ENCODE assay signal across 17 mouse cellular contexts in the genomic region with DNA sequence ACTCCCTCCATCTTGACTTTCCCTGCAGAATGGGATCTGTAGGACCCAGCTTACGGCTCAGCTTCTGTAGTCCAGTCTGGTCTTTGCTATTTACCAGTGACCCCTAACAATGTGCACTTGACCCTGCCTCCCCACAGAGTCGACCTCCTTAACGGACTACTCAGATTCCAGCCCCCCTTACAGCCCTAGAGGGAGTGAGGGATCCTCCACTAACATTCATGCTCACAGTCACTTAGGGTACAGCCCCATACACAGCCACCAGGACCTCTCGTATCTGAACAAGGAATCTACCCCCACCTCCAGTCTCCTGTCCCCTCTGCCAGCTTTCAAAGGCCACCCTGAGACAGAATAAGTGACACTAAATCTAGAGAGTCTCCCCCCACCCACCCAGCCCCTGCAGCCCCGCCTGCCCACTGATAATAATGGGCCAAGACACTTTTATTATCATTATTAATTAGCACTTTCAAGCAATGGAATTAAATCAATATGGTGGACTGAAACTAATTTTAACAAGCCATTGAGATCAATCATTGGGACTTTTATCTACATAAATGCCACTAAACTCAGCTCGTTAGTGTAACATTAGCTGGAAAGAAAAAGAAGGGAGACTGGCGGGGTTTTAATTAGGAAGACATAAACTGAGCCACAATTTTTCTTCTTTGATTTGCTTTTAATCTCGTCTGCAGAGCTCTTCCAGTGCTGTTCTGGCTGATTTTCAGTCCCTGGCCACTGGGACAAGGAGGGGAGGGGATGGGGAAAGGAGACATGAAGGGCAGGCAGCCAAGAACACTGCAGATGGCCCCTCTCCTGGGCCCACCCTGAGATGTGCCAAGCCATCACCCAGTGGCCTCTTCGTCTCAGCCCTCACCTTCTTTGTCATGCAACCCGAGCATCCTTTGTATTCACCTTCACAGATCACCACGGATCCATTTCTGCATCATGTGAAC.
DNase-seq lines count a peak whose midpoint lies in the region; ATAC-seq and TF ChIP-seq lines count a peak whose summit lies in the region.
"Had no signal": no experiment of that assay in that cellular context is flagged by ENCODE, and none has a peak within 500 bp of the region (broad histone marks: within the 10 kb centered on the region; RNA-seq: fewer than 3 reads in every experiment).

No protein-coding gene starts in this region.

- H3K36me3 ChIP-seq in embryonic facial prominence, embryonic 12.5 days, result no peaks in the 10 kb centered on the region
- H3K36me3 ChIP-seq in embryonic facial prominence, embryonic 10.5 days (replicated peaks), result no peaks in the 10 kb centered on the region
- H3K36me3 ChIP-seq in kidney, embryonic 16.5 days (ENCODE audit: insufficient read depth, low read length), result no peaks in the 10 kb centered on the region
- H3K36me3 ChIP-seq in midbrain, postnatal 0 days (ENCODE audit: insufficient read depth, low read length), result no peaks in the 10 kb centered on the region
- no peaks in the 10 kb centered on the region for H3K36me3 ChIP-seq in midbrain, embryonic 11.5 days (ENCODE audit: control insufficient read depth, insufficient read depth, low read length)
- no peaks in the 10 kb centered on the region for H3K36me3 ChIP-seq in neural tube, embryonic 13.5 days
- H3K36me3 ChIP-seq in heart, embryonic 10.5 days, result no peaks in the 10 kb centered on the region
- H3K36me3 ChIP-seq: hindbrain, embryonic 10.5 days had no signal

- no peaks in the 10 kb centered on the region for H3K9me3 ChIP-seq in embryonic facial prominence, embryonic 12.5 days
- H3K9me3 ChIP-seq in embryonic facial prominence, embryonic 10.5 days, result no peaks in the 10 kb centered on the region; the same call in 1 of the 2 replicates
- no peaks in the 10 kb centered on the region for H3K9me3 ChIP-seq in kidney, embryonic 16.5 days (ENCODE audit: low read length)
- H3K9me3 ChIP-seq in midbrain, postnatal 0 days (ENCODE audit: low read length), result no peaks in the 10 kb centered on the region
- H3K9me3 ChIP-seq in midbrain, embryonic 11.5 days (ENCODE audit: control insufficient read depth, low read length), result no peaks in the 10 kb centered on the region
- H3K9me3 ChIP-seq in neural tube, embryonic 13.5 days, result no peaks in the 10 kb centered on the region
- no peaks in the 10 kb centered on the region for H3K9me3 ChIP-seq in heart, embryonic 10.5 days

- H3K27ac ChIP-seq in embryonic facial prominence, embryonic 12.5 days, result no peak overlapping the region
- H3K27ac ChIP-seq in embryonic facial prominence, embryonic 10.5 days (replicated peaks), result no peak overlapping the region
- no peak overlapping the region for H3K27ac ChIP-seq in kidney, embryonic 16.5 days (ENCODE audit: low read length)
- no peak overlapping the region for H3K27ac ChIP-seq in midbrain, postnatal 0 days (ENCODE audit: low read depth, low read length)
- H3K27ac ChIP-seq in midbrain, embryonic 11.5 days (ENCODE audit: low read depth, low read length), result no peak overlapping the region
- H3K27ac ChIP-seq in neural tube, embryonic 13.5 days (replicated peaks), result peak overlapping the region; percentile 49; the same call in 1 of the 2 replicates
- no peak overlapping the region for H3K27ac ChIP-seq in heart, embryonic 10.5 days
- H3K27ac ChIP-seq: heart, adult 2 months; hindbrain, embryonic 10.5 days had no signal

- 0 out of 2 replicates have a peak, but pooled peaks have one; percentile 60 for ATAC-seq in embryonic facial prominence, embryonic 12.5 days (ENCODE audit: insufficient number of reproducible peaks, insufficient read depth, low FRiP score, low TSS enrichment)
- peak; percentile 89 for ATAC-seq in kidney, embryonic 16.5 days (ENCODE audit: low FRiP score, low TSS enrichment)
- no peak for ATAC-seq in midbrain, postnatal 0 days (ENCODE audit: low FRiP score)
- no peak for ATAC-seq in midbrain, embryonic 11.5 days (ENCODE audit: low FRiP score)
- peak; percentile 83 for ATAC-seq in neural tube, embryonic 13.5 days (ENCODE audit: low read depth)
- ATAC-seq: lung, postnatal 0 days had no signal

- DNase-seq in embryonic facial prominence, embryonic 10.5 days (ENCODE audit: low spot score), result no peak
- DNase-seq in kidney, adult 18-20 months, result no peak
- peak; percentile 18 for DNase-seq in midbrain, postnatal 0 days (ENCODE audit: low spot score)
- DNase-seq in midbrain, embryonic 11.5 days (ENCODE audit: low spot score, missing footprints), result no peak
- no peak for DNase-seq in heart, embryonic 10.5 days (ENCODE audit: low spot score)
- DNase-seq: adrenal gland, postnatal 25 days; cerebellum, adult 11-12 months; gastrocnemius, postnatal 14 days; heart, adult 2 months; kidney, postnatal 10 days; thymus, postnatal 25 days had no signal

- H3K4me2 ChIP-seq in embryonic facial prominence, embryonic 12.5 days (replicated peaks), result no peak overlapping the region
- H3K4me2 ChIP-seq in kidney, embryonic 16.5 days (replicated peaks; ENCODE audit: low read depth, low read length), result no peak overlapping the region
- no peak overlapping the region for H3K4me2 ChIP-seq in midbrain, postnatal 0 days (ENCODE audit: low read depth, low read length, poor library complexity, severe bottlenecking)
- H3K4me2 ChIP-seq in midbrain, embryonic 11.5 days, result no peak overlapping the region
- H3K4me2 ChIP-seq in neural tube, embryonic 13.5 days, result no peak overlapping the region

- no peak overlapping the region for H3K9ac ChIP-seq in embryonic facial prominence, embryonic 12.5 days
- no peak overlapping the region for H3K9ac ChIP-seq in kidney, embryonic 16.5 days (replicated peaks; ENCODE audit: low read length)
- H3K9ac ChIP-seq in midbrain, postnatal 0 days (replicated peaks; ENCODE audit: low read length, poor library complexity, severe bottlenecking), result no peak overlapping the region
- no peak overlapping the region for H3K9ac ChIP-seq in midbrain, embryonic 11.5 days (ENCODE audit: low read length)
- H3K9ac ChIP-seq in neural tube, embryonic 13.5 days, result no peak overlapping the region

- no peak overlapping the region for H3K4me3 ChIP-seq in embryonic facial prominence, embryonic 12.5 days
- H3K4me3 ChIP-seq in embryonic facial prominence, embryonic 10.5 days, result no peak overlapping the region
- no peak overlapping the region for H3K4me3 ChIP-seq in kidney, embryonic 16.5 days (ENCODE audit: low read length)
- no peak overlapping the region for H3K4me3 ChIP-seq in midbrain, postnatal 0 days (ENCODE audit: low read depth, low read length)
- no peak overlapping the region for H3K4me3 ChIP-seq in midbrain, embryonic 11.5 days (ENCODE audit: low read depth, low read length)
- H3K4me3 ChIP-seq in neural tube, embryonic 13.5 days, result no peak overlapping the region
- no peak overlapping the region for H3K4me3 ChIP-seq in heart, embryonic 10.5 days
- H3K4me3 ChIP-seq: heart, adult 2 months; hindbrain, embryonic 10.5 days had no signal

- TF ChIP-seq CTCF in midbrain, postnatal 0 days (IDR thresholded peaks at IDR 0.05), result no peak

- H3K27me3 ChIP-seq in embryonic facial prominence, embryonic 12.5 days, result no peaks in the 10 kb centered on the region
- H3K27me3 ChIP-seq in embryonic facial prominence, embryonic 10.5 days (replicated peaks; ENCODE audit: low read depth, poor library complexity, severe bottlenecking), result no peaks in the 10 kb centered on the region
- no peaks in the 10 kb centered on the region; the same call in 1 of the 2 replicates for H3K27me3 ChIP-seq in kidney, embryonic 16.5 days (ENCODE audit: insufficient read depth, low read length)
- no peaks in the 10 kb centered on the region for H3K27me3 ChIP-seq in midbrain, postnatal 0 days (ENCODE audit: insufficient read depth, low read length)
- H3K27me3 ChIP-seq in midbrain, embryonic 11.5 days (ENCODE audit: control insufficient read depth, insufficient read depth, low read length), result no peaks in the 10 kb centered on the region
- peaks cover 55% of the 10 kb centered on the region for H3K27me3 ChIP-seq in neural tube, embryonic 13.5 days
- peaks cover 24% of the 10 kb centered on the region for H3K27me3 ChIP-seq in heart, embryonic 10.5 days (ENCODE audit: insufficient read depth, poor library complexity, severe bottlenecking)
- H3K27me3 ChIP-seq: CH12.LX had no signal

- H3K4me1 ChIP-seq in embryonic facial prominence, embryonic 12.5 days, result no peaks in the 10 kb centered on the region
- peaks cover 8% of the 10 kb centered on the region; the same call in 1 of the 2 replicates for H3K4me1 ChIP-seq in embryonic facial prominence, embryonic 10.5 days
- H3K4me1 ChIP-seq in kidney, embryonic 16.5 days (ENCODE audit: insufficient read depth, low read length), result no peaks in the 10 kb centered on the region
- H3K4me1 ChIP-seq in midbrain, postnatal 0 days (ENCODE audit: insufficient read depth, low read length), result no peaks in the 10 kb centered on the region
- H3K4me1 ChIP-seq in midbrain, embryonic 11.5 days (ENCODE audit: control insufficient read depth, insufficient read depth, low read length), result no peaks in the 10 kb centered on the region
- peaks cover 14% of the 10 kb centered on the region for H3K4me1 ChIP-seq in neural tube, embryonic 13.5 days (replicated peaks)
- no peaks in the 10 kb centered on the region for H3K4me1 ChIP-seq in heart, embryonic 10.5 days

- 51% methylated on average over 11 of the region's 11 CpGs for WGBS in embryonic facial prominence, embryonic 12.5 days
- WGBS in embryonic facial prominence, embryonic 10.5 days, result 53% methylated on average over 11 of the region's 11 CpGs
- WGBS in kidney, embryonic 16.5 days, result 32% methylated on average over 11 of the region's 11 CpGs
- WGBS in midbrain, postnatal 0 days, result 58% methylated on average over 11 of the region's 11 CpGs
- WGBS in midbrain, embryonic 11.5 days, result 65% methylated on average over 11 of the region's 11 CpGs
- WGBS in neural tube, embryonic 13.5 days, result 28% methylated on average over 11 of the region's 11 CpGs
- WGBS in heart, embryonic 10.5 days, result 60% methylated on average over 11 of the region's 11 CpGs

Comparison
In these comparisons a context has a peak if more than half of its experiments do, and no peak if none do; other contexts are left out.
1. ATAC-seq: peak in embryonic facial prominence, embryonic 12.5 days (single experiment), kidney, embryonic 16.5 days (single experiment) and neural tube, embryonic 13.5 days (single experiment); none in midbrain, postnatal 0 days (single experiment) and midbrain, embryonic 11.5 days (single experiment).